Mouse (Mus musculus) intestine, embryonic 15.5 days (tissue): Measurements from ENCODE around the gene Gm11020. TPM values are rescaled to one million over a fixed set of nuclear protein-coding genes. Genes with fewer than 3 reads are reported as not detected.

Experiments
- ATAC-seq: fragments of 200-750 bp; cut with Nextera tagmentation; 2 replicates; pipeline ENCODE4 v1.8.0; 2017; ENCODE audit warnings: moderate TSS enrichment, moderate library complexity
- H3K27ac ChIP-seq: fragments of 300-500 bp; sonication (generic); 2 replicates; pipeline ENCODE4 v1.5.1; 2015; ENCODE audit warnings: mild to moderate bottlenecking, inconsistent platforms
- H3K27me3 ChIP-seq: fragments of 300-500 bp; sonication (generic); replicated peaks from 2 replicates; pipeline ENCODE4 v1.6.1; 2015; ENCODE audit warnings: inconsistent platforms
- H3K36me3 ChIP-seq: fragments of 300-500 bp; sonication (generic); 2 replicates; pipeline ENCODE4 v1.6.1; 2015; ENCODE audit warnings: inconsistent platforms
- H3K4me1 ChIP-seq: fragments of 300-500 bp; sonication (generic); replicated peaks from 2 replicates; pipeline ENCODE4 v1.6.1; 2015; ENCODE audit warnings: inconsistent platforms
- H3K4me2 ChIP-seq: fragments of 300-500 bp; sonication (generic); replicated peaks from 2 replicates; pipeline ENCODE4 v1.6.1; 2015; ENCODE audit warnings: mild to moderate bottlenecking, inconsistent platforms
- H3K4me3 ChIP-seq: fragments of 300-500 bp; sonication (generic); replicated peaks from 2 replicates; pipeline ENCODE4 v1.5.1; 2015; ENCODE audit warnings: inconsistent platforms
- H3K9ac ChIP-seq: fragments of 300-500 bp; sonication (generic); 2 replicates; pipeline ENCODE4 v1.6.1; 2015; ENCODE audit warnings: inconsistent platforms
- H3K9me3 ChIP-seq: fragments of 300-500 bp; sonication (generic); 2 replicates; pipeline ENCODE4 v1.6.1; 2016; ENCODE audit warnings: inconsistent platforms
- WGBS: fragments of 180-500 bp; shearing (Covaris S2); methylation state at CpG from one replicate; pipeline ENCODE4 v1.1.7; 2015; 5-methylcytosine and 5-hydroxymethylcytosine counted together
- polyA plus RNA-seq: library from polyadenylated mRNA; unstranded; fragments of >200 nt; fragmentation: Nextera tagmentation; extraction: Ambion mirVana; gene quantifications from 2 replicates; pipeline ENCODE4 v1.2.1, GENCODE M21; 2015

Gene Gm11020
- polyA plus RNA-seq, 1 experiment from 2014 or later = not detected

GRCm38 (mm10) chr8:104333786-104334185 lies 12.4 kb downstream of the Gm11020 start:
- Histone ChIP-seq H3K4me1 (no peaks in the 10 kb centered on the region), H3K4me3 (no peak overlapping the region), H3K27ac (no peak overlapping the region), H3K27me3 (no peaks in the 10 kb centered on the region), H3K36me3 (no peaks in the 10 kb centered on the region), H3K9ac (no peak overlapping the region), H3K4me2 (no peak overlapping the region), H3K9me3 (no peaks in the 10 kb centered on the region)
- no peak for ATAC-seq
- WGBS = 62% methylated on average over 5 of the region's 5 CpGs

- 74% methylated on average over 1 of the region's 1 CpGs for WGBS
- Histone ChIP-seq H3K27me3 (no peaks in the 10 kb centered on the region), H3K36me3 (no peaks in the 10 kb centered on the region), H3K4me3 (no peak overlapping the region), H3K9me3 (no peaks in the 10 kb centered on the region), H3K27ac (no peak overlapping the region), H3K4me1 (peaks cover under 1% of the 10 kb centered on the region; the same call in 1 of the 2 replicates), H3K9ac (no peak overlapping the region), H3K4me2 (no peak overlapping the region)
- ATAC-seq = no peak
Measured at GRCm38 (mm10) chr8:104334196-104334595, 12.8 kb downstream of the Gm11020 start.

GRCm38 (mm10) chr8:104336806-104337205 lies 15.4 kb downstream of the Gm11020 start:
- peaks cover 9% of the 10 kb centered on the region for H3K4me1 ChIP-seq
- H3K4me3 ChIP-seq = no peak overlapping the region
- H3K36me3 ChIP-seq = no peaks in the 10 kb centered on the region
- no peak overlapping the region for H3K9ac ChIP-seq
- no peak overlapping the region for H3K4me2 ChIP-seq
- no peak for ATAC-seq
- no peaks in the 10 kb centered on the region for H3K27me3 ChIP-seq
- H3K27ac ChIP-seq = no peak overlapping the region
- WGBS = 84% methylated on average over 1 of the region's 1 CpGs
- H3K9me3 ChIP-seq = no peaks in the 10 kb centered on the region

GRCm38 (mm10) chr8:104337890-104338289 lies 16.5 kb downstream of the Gm11020 start:
- no peaks in the 10 kb centered on the region for H3K27me3 ChIP-seq
- H3K4me2 ChIP-seq = no peak overlapping the region
- 63% methylated on average over 3 of the region's 3 CpGs for WGBS
- H3K36me3 ChIP-seq = no peaks in the 10 kb centered on the region
- H3K27ac ChIP-seq = no peak overlapping the region
- H3K9ac ChIP-seq = no peak overlapping the region
- no peak for ATAC-seq
- H3K4me3 ChIP-seq = no peak overlapping the region
- peaks cover 11% of the 10 kb centered on the region for H3K4me1 ChIP-seq
- H3K9me3 ChIP-seq = no peaks in the 10 kb centered on the region

GRCm38 (mm10) chr8:104339229-104339982 lies 18.0 kb downstream of the Gm11020 start, which contains the start of gene Cmtm3:
TSS of gene Cmtm3 (plus strand) at chr8:104339410.
- Histone ChIP-seq H3K9me3 (no peaks in the 10 kb centered on the region), H3K27ac (peak within 1 kb of the TSS; percentile 91), H3K9ac (peak within 1 kb of the TSS; percentile 89), H3K4me3 (peak within 1 kb of the TSS; percentile 76), H3K36me3 (no peaks in the 10 kb centered on the region), H3K4me1 (peaks cover 19% of the 10 kb centered on the region), H3K4me2 (peak within 1 kb of the TSS; percentile 66), H3K27me3 (no peaks in the 10 kb centered on the region)
- WGBS = 17% methylated on average over 18 of the region's 18 CpGs
- ATAC-seq = no peak

GRCm38 (mm10) chr8:104339983-104340232 lies 18.5 kb downstream of the Gm11020 start:
- peak overlapping the region; percentile 66 for H3K4me2 ChIP-seq
- H3K27ac ChIP-seq = peak overlapping the region; percentile 91
- WGBS = 2% methylated on average over 6 of the region's 6 CpGs
- H3K4me3 ChIP-seq = peak overlapping the region; percentile 76
- H3K4me1 ChIP-seq = peaks cover 19% of the 10 kb centered on the region
- no peaks in the 10 kb centered on the region for H3K9me3 ChIP-seq
- H3K36me3 ChIP-seq = no peaks in the 10 kb centered on the region
- ATAC-seq = no peak
- H3K27me3 ChIP-seq = no peaks in the 10 kb centered on the region
- H3K9ac ChIP-seq = peak overlapping the region; percentile 89

- under 1% methylated on average over 47 of the region's 54 CpGs for WGBS
- ATAC-seq = peak; percentile 81
- Histone ChIP-seq H3K9me3 (no peaks in the 10 kb centered on the region), H3K36me3 (0 out of 2 replicates have a peak, but pooled peaks cover 2% of the 10 kb centered on the region), H3K4me1 (peaks cover 19% of the 10 kb centered on the region), H3K4me2 (peak overlapping the region; percentile 66), H3K9ac (peak overlapping the region; percentile 89), H3K4me3 (peak overlapping the region; percentile 76), H3K27me3 (no peaks in the 10 kb centered on the region), H3K27ac (peak overlapping the region; percentile 91)
Measured at GRCm38 (mm10) chr8:104340233-104341105, 19.1 kb downstream of the Gm11020 start.

GRCm38 (mm10) chr8:104341106-104341561 lies 19.8 kb downstream of the Gm11020 start:
- ATAC-seq = peak; percentile 81
- H3K36me3 ChIP-seq = 0 out of 2 replicates have a peak, but pooled peaks cover 5% of the 10 kb centered on the region
- WGBS = under 1% methylated on average over 24 of the region's 24 CpGs

GRCm38 (mm10) chr8:104341678-104342077 lies 20.3 kb downstream of the Gm11020 start:
- H3K9ac ChIP-seq = peak overlapping the region; percentile 89; the same call in 1 of the 2 replicates
- H3K9me3 ChIP-seq = no peaks in the 10 kb centered on the region
- H3K27ac ChIP-seq = peak overlapping the region; percentile 91; the same call in 1 of the 2 replicates
- WGBS = 45% methylated on average over 6 of the region's 6 CpGs
- peaks cover 19% of the 10 kb centered on the region for H3K4me1 ChIP-seq
- ATAC-seq = no peak
- peak overlapping the region; percentile 66 for H3K4me2 ChIP-seq
- H3K36me3 ChIP-seq = peaks cover 5% of the 10 kb centered on the region; the same call in 1 of the 2 replicates
- H3K27me3 ChIP-seq = no peaks in the 10 kb centered on the region
- peak overlapping the region; percentile 76 for H3K4me3 ChIP-seq

More at GRCm38 (mm10) chr8:104341106-104341561, 19.8 kb downstream of the Gm11020 start:
- peak overlapping the region; percentile 66 for H3K4me2 ChIP-seq
- no peaks in the 10 kb centered on the region for H3K9me3 ChIP-seq
- H3K9ac ChIP-seq = peak overlapping the region; percentile 89
- no peaks in the 10 kb centered on the region for H3K27me3 ChIP-seq
- peak overlapping the region; percentile 91 for H3K27ac ChIP-seq
- H3K4me3 ChIP-seq = peak overlapping the region; percentile 76
- H3K4me1 ChIP-seq = peaks cover 19% of the 10 kb centered on the region

- H3K4me3 ChIP-seq = no peak overlapping the region
- WGBS = 73% methylated on average over 5 of the region's 5 CpGs
- no peak overlapping the region for H3K9ac ChIP-seq
- no peak overlapping the region for H3K4me2 ChIP-seq
- H3K36me3 ChIP-seq = peaks cover 5% of the 10 kb centered on the region; the same call in 1 of the 2 replicates
- no peaks in the 10 kb centered on the region for H3K9me3 ChIP-seq
- peaks cover 19% of the 10 kb centered on the region for H3K4me1 ChIP-seq
- H3K27me3 ChIP-seq = no peaks in the 10 kb centered on the region
- no peak for ATAC-seq
- H3K27ac ChIP-seq = no peak overlapping the region
Measured at GRCm38 (mm10) chr8:104342426-104342825, 21.1 kb downstream of the Gm11020 start.

- H3K4me3 ChIP-seq = no peak overlapping the region
- H3K36me3 ChIP-seq = peaks cover 8% of the 10 kb centered on the region; the same call in 1 of the 2 replicates
- H3K4me2 ChIP-seq = no peak overlapping the region
- 13% methylated on average over 7 of the region's 7 CpGs for WGBS
- no peak overlapping the region for H3K27ac ChIP-seq
- no peaks in the 10 kb centered on the region for H3K9me3 ChIP-seq
- H3K9ac ChIP-seq = 0 out of 2 replicates have a peak overlapping the region, but pooled peaks have one; percentile 10
- ATAC-seq = peak; percentile 46; the same call in 1 of the 2 replicates
- H3K4me1 ChIP-seq = peaks cover 19% of the 10 kb centered on the region
- no peaks in the 10 kb centered on the region for H3K27me3 ChIP-seq
Measured at GRCm38 (mm10) chr8:104343957-104344356, 22.6 kb downstream of the Gm11020 start.

GRCm38 (mm10) chr8:104344622-104345021 lies 23.3 kb downstream of the Gm11020 start:
- Histone ChIP-seq H3K4me3 (no peak overlapping the region), H3K4me2 (no peak overlapping the region), H3K4me1 (peaks cover 15% of the 10 kb centered on the region), H3K9ac (no peak overlapping the region), H3K9me3 (no peaks in the 10 kb centered on the region), H3K36me3 (peaks cover 8% of the 10 kb centered on the region; the same call in 1 of the 2 replicates), H3K27ac (no peak overlapping the region), H3K27me3 (no peaks in the 10 kb centered on the region)
- WGBS = 93% methylated on average over 5 of the region's 5 CpGs
- no peak for ATAC-seq
